Mouse (Mus musculus) ES-Bruce4 (cell line): ENCODE results near the gene Aco1.

Experiments used
- CTCF ChIP-seq: IDR thresholded peaks from one replicate; pipeline ENCODE4 v1.8.1; 2011; ENCODE audit warnings: low read depth, low read length
- EP300 ChIP-seq: IDR thresholded peaks from 2 replicates; pipeline ENCODE4 v1.6.1; 2011; ENCODE audit warnings: low read depth, low read length; ENCODE audit not compliant: insufficient read depth
- POLR2A ChIP-seq: IDR thresholded peaks from one replicate; pipeline ENCODE4 v1.8.1; 2011; ENCODE audit warnings: low read length; ENCODE audit not compliant: insufficient read depth

GRCm38 (mm10) chr4:40144981-40145380 is 2.1 kb downstream of the Aco1 start:
- no peak for TF ChIP-seq CTCF
- TF ChIP-seq EP300: no peak
- no peak for TF ChIP-seq POLR2A
